Mouse (Mus musculus) spleen, adult 18-20 months (tissue): ENCODE measurements around the gene Ankrd44.

Source experiments
- DNase-seq, 2 experiments: peaks; one replicate each; pipeline ENCODE4 v3.0.0; 2022; ENCODE audit warnings: mixed read lengths in 2 of 2

The Ankrd44 gene

DNA sequence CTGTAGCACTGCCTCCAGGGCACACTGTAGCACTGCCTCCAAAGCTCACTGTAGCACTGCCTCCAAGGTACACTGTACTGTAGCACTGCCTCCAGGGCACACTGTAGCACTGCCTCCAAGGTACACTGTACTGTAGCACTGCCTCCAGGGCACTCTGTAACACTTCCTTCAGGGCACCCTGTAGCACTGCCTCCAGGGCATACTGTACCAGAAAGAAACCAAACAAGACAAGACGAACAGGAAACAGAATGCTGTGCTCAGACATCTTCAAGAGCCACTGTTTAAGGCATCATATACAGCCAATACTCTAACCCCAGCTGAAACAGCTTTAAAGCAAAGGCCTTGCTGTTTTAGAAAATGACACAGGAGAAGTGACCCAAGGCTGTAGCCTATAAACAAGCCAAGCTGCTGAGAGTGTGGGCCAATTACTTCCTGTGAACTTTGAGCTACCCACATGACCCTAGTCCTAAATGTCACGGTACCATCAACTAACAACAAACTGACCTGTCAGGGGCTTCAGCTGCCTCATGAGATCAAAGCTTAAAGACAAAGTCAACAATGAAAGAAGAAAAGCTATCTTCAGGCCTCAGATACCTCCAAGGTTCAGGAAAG lies 43.2 kb downstream of the Ankrd44 start:
- no peak for DNase-seq

DNA sequence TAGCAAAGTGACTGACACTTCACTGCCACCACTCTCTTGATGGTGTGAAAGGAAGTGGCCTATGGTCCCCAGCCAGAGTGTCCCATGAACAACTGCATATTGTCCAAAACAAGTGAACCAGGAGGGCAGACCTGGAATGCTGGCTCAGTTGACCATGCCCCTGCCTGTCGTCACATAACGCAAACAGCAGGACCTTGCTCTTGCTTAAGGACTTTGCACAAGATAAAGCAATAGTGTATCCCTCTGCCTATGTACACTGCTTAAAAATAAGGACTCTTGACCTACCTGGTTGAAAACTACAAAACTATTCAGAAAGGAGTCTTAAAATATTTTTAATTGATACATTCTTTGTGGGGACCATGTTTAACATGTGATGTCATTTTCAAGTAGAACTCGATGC lies 44.7 kb downstream of the Ankrd44 start:
- no peak for DNase-seq

GRCm38 (mm10) chr1:54877423-54878073 lies 48.6 kb downstream of the Ankrd44 start:
- no peak for DNase-seq

DNA sequence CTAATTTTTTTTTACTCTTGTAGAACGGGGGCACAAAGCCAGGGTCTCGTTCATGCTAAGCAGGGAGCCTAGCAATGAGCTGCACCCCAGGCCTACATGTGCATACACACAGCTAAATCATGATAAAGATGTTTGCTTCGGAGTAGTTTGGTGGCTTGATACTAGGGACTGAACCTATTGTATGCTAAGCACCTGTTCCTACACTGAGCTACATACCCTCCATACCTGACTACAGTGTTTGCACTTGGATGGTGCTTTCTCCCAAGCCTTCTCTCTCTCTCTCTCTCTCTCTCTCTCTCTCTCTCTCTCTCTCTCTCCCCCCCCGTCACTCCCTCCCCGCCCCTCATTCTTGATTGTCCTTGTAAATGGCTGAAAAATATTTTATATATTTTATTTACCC lies 49.2 kb downstream of the Ankrd44 start:
- DNase-seq, result no peak

GRCm38 (mm10) chr1:54874094-54874493 lies 52.1 kb downstream of the Ankrd44 start:
- DNase-seq, result no peak

- no peak for DNase-seq
Measured at GRCm38 (mm10) chr1:54872857-54873616, 53.1 kb downstream of the Ankrd44 start.

DNA sequence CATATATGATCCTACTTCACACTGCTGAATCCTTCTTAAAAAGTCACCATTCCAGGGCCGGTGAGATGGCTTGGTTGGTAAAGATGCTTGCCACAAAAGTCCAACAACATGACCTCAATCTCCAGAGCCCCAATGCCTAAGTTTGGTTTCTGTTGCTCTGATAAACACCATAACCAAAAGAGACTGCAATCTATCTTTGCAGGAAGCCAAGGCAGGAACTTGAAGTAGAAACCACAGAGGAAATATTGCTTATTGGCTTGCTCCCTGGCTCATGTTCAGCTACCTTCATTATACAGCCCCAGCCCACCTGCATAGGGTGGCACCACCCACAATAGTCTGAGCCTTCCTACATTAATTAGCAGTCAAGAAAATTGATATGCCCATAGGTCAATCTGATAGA lies 54.9 kb downstream of the Ankrd44 start:
- no peak for DNase-seq

GRCm38 (mm10) chr1:54870634-54871033 lies 55.6 kb downstream of the Ankrd44 start:
- no peak for DNase-seq

GRCm38 (mm10) chr1:54867226-54867625 lies 59.0 kb downstream of the Ankrd44 start:
- DNase-seq, result no peak

DNA sequence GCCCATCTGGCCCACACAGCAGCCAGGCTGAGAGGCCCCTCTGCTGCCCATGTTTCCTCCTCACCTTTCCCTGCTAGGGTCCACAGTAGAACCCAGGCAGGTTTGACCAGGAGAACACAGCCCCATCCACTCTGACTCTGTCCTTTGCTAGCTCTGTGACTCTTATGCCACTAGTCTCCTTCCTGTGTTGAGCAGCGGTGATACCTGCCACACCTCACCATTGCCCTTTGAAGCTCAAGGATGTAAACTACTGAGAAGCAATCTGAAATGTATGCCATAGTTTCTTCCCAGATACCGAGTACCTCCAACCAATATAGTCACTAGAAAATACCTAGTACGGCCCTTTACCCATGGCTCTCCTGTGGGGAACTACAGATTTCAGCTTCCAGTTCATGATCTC lies 60.1 kb downstream of the Ankrd44 start:
- no peak for DNase-seq

DNA sequence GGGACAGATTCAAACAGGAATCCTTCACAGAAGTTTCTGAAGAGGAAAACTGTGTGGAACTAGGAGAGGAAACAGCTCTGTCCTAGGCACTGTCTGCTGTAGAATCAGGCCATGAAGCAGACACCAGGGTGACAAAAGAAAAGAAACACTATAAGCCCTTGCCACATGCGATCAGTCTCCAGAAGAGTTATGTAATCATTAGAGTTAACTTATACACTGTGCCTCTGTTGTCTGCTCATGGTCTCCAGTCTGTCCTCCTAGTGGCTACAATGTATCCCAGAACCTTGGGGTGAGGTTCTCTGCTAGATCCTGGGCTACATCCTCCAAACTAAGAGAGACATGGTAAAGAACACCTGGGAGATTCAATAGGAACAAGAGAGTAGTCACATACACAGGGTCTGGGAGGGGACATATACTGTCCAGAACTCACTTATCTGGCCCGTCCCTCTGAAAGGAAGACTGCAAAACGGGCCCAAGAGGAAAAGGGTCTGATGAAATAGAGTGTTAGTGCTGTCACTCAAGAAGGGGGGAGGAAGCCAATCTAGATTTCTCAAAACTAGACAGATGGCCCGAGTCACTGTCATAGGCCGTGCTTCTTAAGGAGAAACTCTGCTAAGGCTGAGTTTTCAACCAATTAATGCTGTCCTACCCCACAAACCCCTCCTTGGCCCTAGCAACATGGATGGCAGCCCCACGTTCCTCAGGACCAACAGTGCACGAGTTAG lies 61.1 kb downstream of the Ankrd44 start:
- no peak for DNase-seq

DNA sequence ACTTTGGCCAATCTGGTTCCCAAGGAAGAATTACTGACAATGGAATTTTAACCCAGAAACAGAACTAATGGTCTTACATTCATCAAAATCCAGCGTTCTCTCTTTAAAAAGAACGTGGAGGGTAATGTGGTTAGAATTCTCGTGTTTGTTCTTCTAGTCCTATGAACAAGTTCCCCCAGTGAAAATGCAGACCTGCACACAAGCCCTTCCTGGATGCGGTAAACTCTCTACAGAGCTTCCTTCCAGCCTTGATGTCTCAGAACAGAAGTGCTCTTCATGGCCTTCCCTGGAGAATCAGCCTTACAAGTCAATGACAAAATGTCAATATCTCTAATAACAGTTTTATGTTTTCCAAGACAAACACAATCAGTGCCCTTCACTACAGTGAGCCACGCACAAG lies 65.8 kb downstream of the Ankrd44 start:
- DNase-seq, result no peak

DNA sequence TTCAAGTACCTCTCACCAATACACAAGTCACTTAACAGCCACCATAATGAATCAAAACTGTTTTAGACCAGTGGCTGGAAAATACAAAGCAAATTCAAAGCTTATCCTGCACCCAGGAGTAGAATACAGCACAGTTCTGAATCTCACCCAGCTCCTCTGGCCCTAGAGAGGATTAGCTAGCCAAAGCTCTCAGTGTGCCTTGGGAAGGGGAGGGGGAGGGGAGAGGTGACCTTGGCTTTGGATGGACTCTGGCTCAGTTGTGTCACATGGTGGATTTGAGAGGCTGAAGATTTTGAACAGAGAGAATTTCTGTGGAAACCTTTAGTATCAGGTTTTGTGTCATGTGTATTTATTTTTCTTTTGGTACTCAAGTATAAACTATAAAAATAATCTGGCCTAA lies 66.3 kb downstream of the Ankrd44 start:
- DNase-seq, result no peak

- DNase-seq, result no peak
Measured at GRCm38 (mm10) chr1:54858898-54859297, 67.3 kb downstream of the Ankrd44 start.

- no peak for DNase-seq
Measured at GRCm38 (mm10) chr1:54856502-54856901, 69.7 kb downstream of the Ankrd44 start.

- no peak for DNase-seq
Measured at GRCm38 (mm10) chr1:54855970-54856369, 70.2 kb downstream of the Ankrd44 start.

DNA sequence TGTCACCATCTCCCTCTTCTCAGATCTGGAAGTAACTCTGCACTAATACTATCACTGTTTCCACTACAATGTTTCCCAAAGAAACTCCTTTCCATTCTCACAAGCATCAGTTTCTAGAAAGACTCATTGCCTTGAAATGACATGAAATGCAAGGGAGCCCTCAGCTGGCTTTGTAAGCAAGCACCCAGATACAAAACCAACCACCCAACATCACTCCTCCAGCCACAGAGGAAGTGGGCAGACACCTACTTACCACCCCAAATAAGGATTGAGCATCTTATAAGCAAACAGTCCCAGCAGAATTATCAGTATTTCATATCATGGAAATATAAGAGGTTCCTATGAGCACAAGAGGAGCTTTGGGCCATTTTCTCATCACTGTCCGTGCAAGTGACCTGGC lies 71.8 kb downstream of the Ankrd44 start:
- DNase-seq, result no peak

GRCm38 (mm10) chr1:54853311-54854000 lies 72.7 kb downstream of the Ankrd44 start:
- DNase-seq, result no peak

DNA sequence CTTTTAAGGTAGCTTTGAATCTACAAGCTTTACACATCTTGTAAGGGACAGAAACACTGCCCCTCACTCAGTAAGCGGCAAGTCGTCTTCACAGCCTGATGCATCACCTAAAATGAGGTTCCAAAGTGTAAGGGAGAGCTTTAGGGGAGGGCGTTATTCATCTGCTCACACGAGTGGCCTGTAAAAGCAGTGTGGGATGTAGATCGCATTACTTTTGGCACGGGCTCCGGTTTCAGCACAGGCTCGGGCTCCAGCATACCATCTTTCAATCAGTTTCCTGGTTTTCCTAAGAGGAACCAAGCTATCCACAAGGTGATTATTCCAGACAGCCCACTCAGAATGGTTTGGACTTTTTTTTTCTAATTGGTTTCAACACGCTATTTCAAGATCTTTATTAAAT lies 74.6 kb downstream of the Ankrd44 start:
- DNase-seq, result no peak

DNA sequence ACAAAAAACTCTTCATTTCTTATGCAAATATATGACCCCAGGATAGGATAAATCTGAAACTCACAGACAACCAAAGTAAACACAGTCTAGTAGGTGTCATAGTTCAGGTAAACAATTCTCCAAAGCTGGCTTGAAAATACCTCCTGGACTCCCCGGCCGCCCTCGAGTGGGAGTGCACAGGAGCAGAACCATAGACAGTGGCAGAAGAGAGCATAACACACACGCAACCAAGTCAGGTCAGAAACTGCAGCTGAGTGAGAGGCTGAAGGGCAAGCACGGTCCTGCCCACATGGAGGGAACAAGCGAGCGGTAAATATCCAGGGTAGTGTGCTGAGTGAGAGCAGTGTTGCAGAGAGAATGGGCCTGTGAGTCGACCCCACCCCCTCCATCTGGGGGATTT lies 76.1 kb downstream of the Ankrd44 start:
- DNase-seq, result no peak

GRCm38 (mm10) chr1:54847238-54847637 lies 78.9 kb downstream of the Ankrd44 start:
- no peak for DNase-seq

GRCm38 (mm10) chr1:54846346-54847000 lies 79.7 kb downstream of the Ankrd44 start:
- no peak for DNase-seq
